Mouse (Mus musculus) adrenal gland, postnatal 25 days (tissue): ENCODE results near the gene Btbd35f19. TPM values are rescaled to one million over a fixed set of nuclear protein-coding genes. Genes with fewer than 3 reads are reported as not detected.
"Not testable (repeated sequence)": the region's sequence is repeated elsewhere in the genome, so short reads cannot be mapped to it uniquely, and the experiment has no call there.

Experiments
- DNase-seq: peaks from one replicate; pipeline ENCODE4 v3.0.0; 2021; ENCODE audit warnings: mixed read lengths
- long read RNA-seq: library from polyadenylated mRNA; stranded (forward); transcript quantifications from one replicate; pipeline ENCODE4 v2.0.0, GENCODE M21; 2021
- total RNA-seq: library from RNA; stranded (reverse); gene quantifications from 2 replicates; pipeline ENCODE4 v1.2.3, GENCODE M21; 2021

Btbd35f19 gene
- total RNA-seq = not detected in 2 replicates
- long read RNA-seq = 0 reads

DNA sequence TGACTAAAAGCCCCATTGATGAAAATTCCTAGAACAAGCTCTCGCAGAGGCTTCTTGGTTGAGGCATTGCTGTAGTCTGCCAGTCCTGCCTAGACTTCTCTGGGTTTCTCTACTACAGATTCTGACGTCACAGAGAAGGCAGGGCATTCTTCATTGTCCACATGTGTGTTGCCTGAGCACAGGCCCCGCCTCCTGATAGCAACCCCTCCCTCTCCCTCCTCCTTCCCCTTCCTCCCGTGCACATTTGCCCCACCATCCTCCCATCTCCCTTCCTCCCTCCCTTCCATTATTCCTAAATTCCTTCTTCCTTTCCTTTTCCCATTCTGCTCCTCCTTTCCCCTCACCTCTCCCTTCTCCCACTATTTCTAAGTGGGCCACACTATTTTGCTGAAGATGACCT, at the start of gene Btbd35f19:
TSS of gene Btbd35f19 (minus strand) at position 101 of the 400 bp plus-strand sequence.
- not testable (repeated sequence) for DNase-seq

DNA sequence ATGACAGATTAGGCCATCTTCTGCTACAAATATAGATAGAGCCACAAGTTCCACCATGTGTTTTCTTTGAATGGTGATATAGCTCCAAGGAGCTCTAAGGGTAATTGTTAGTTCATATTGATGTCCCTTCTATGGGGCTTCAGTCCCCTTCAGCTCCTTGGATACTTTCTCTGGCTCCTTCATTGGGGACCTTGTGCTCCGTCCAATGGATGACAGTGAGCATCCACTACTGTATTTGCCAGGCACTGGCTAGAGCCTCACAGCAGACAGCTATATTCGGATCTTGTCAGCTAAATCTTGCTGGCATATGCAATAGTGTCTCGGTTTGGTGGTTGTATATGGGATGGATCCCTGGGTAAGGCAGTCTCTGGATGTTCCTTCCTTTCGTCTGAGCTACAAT, 41.8 kb downstream of the Btbd35f19 start:
- DNase-seq = not testable (repeated sequence)

DNA sequence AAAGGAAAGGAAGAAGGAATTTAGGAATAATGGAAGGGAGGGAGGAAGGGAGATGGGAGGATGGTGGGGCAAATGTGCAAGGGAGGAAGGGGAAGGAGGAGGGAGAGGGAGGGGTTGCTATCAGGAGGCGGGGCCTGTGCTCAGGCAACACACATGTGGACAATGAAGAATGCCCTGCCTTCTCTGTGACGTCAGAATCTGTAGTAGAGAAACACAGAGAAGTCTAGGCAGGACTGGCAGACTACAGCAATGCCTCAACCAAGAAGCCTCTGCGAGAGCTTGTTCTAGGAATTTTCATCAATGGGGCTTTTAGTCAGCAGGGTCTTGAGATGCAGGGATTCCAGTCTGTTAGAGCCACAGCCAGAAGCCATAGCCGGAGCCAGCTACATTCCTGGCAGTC, 47.6 kb downstream of the Btbd35f19 start, which contains the start of gene Btbd35f26:
TSS of gene Btbd35f26 (plus strand) at position 301 of the 400 bp plus-strand sequence.
- DNase-seq = not testable (repeated sequence)

Other genes with a start within 250 kb of the Btbd35f19 start
- not detected in 2 replicates for gene Spin2f, start 130.0 kb downstream of the Btbd35f19 start, total RNA-seq
- gene Btbd35f26, start 47.5 kb downstream of the Btbd35f19 start, total RNA-seq = not detected in 2 replicates
- not detected in 2 replicates for gene Gm21883, start 190.4 kb upstream of the Btbd35f19 start, total RNA-seq
- gene Spin2e, start 235.0 kb upstream of the Btbd35f19 start, total RNA-seq = not detected in 2 replicates